Mouse (Mus musculus): ENCODE results near the gene AY761185. TPM values are rescaled to one million over a fixed set of nuclear protein-coding genes. Genes with fewer than 3 reads are reported as not detected.
"Not testable (repeated sequence)": the region's sequence is repeated elsewhere in the genome, so short reads cannot be mapped to it uniquely, and the experiment has no call there.

The AY761185 gene
- not detected in 2 replicates for polyA plus RNA-seq (2016; fragmentation: Nextera tagmentation; extraction: Ambion mirVana)

DNA sequence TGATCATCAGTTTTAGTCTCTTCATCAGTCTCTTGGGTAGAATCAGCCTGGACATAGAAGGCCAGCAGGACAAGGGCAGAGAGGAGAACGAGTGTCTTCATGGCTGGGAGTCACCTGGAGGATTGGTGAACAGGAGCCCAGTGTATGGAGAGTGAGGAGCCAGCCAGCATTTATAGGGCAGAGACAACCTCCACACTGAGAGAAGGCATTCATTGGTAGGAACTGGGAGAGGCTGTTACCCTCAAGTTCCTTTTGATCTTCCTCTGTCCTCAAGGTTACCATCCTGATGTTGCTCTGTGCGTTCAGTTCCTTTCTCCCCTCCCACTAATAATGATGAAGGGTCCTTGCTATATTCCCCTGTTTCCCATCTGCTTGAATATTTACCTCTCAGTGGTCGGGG is at the start of gene AY761185:
TSS of gene AY761185 (minus strand) at position 101 of the 400 bp plus-strand sequence.
- no peak within 1 kb of the TSS for H3K4me3 ChIP-seq
- H3K9me3 ChIP-seq = peaks cover 53% of the 10 kb centered on the region
- no peaks in the 10 kb centered on the region for H3K4me1 ChIP-seq
- H3K36me3 ChIP-seq (replicated peaks) = no peaks in the 10 kb centered on the region
- 85% methylated on average over 3 of the region's 3 CpGs for WGBS
- no peaks in the 10 kb centered on the region for H3K27me3 ChIP-seq (ENCODE audit: poor library complexity, severe bottlenecking)
- no peak within 1 kb of the TSS for H3K27ac ChIP-seq
- no peak for DNase-seq (ENCODE audit: extremely low spot score, low spot score)

DNA sequence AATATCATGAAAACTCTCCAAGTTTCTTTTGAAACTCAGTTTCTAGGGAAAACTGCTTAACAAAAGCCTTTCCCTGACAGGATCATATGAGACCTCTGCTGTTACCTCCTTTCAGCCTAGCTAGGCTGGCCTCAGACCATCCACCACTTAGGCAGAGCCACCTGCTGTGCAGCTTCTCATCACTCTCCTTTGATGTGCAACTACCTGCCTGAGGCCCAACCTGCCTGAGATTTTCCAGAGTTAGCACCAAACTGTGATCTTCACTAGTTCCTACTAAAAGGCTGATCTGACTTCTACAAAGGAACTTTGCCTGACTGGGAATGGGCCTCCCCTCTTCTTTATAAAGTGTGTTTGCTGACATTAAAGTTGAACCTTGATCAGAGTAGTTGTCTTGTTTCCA is 49.5 kb upstream of the AY761185 start:
- not testable (repeated sequence) for H3K4me1 ChIP-seq; H3K27ac ChIP-seq; H3K36me3 ChIP-seq (replicated peaks); H3K4me3 ChIP-seq; DNase-seq (ENCODE audit: extremely low spot score, low spot score); H3K27me3 ChIP-seq (ENCODE audit: poor library complexity, severe bottlenecking)
- H3K9me3 ChIP-seq = peaks cover 15% of the 10 kb centered on the region

DNA sequence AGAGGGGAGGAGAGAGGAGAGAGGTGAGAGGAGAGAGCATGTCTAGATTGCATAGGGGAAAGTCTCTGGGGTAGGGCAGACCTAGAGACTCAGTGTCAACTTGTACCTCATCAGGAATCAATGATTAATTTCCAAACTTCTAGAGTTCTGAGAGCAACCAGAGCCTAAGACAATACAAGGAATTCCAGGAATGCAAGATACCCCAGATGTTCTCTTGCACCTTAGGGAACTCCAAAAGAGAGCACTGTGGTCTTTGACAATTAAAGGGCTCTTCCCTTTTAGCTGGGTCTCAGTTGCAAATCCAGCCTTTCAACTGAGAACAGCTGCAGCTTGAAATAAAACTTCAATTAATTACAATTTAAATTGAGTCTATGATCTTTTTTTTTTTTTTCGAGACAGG is 35.3 kb upstream of the AY761185 start:
- no peaks in the 10 kb centered on the region for H3K36me3 ChIP-seq (replicated peaks)
- peaks cover 45% of the 10 kb centered on the region; the same call in 1 of the 2 replicates for H3K9me3 ChIP-seq
- H3K27me3 ChIP-seq (ENCODE audit: poor library complexity, severe bottlenecking) = no peaks in the 10 kb centered on the region
- H3K4me1 ChIP-seq = no peaks in the 10 kb centered on the region
- no peak for DNase-seq (ENCODE audit: extremely low spot score, low spot score)
- H3K27ac ChIP-seq = no peak overlapping the region
- no peak overlapping the region for H3K4me3 ChIP-seq
- 58% methylated on average over 1 of the region's 1 CpGs for WGBS

DNA sequence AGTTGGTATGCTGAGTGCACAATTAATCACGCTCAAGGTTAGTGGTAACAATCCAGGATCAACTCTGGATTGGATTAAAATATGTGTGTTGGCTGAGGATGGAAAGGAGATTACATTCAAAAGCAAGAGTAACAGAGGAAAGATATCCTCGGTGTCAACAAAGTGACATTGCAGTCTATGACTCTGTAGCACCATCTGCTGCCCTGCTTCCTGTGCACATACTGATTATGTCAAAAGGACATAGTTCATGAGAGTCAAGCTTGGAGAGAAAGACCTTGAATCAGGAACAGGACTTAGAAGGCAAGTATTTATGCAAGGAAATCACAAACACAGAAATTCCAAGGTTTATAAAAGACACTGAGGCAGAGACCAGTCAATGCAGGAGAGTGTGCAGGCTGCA is 20.0 kb upstream of the AY761185 start:
- WGBS = 81% methylated on average over 2 of the region's 2 CpGs
- H3K9me3 ChIP-seq = peaks cover 29% of the 10 kb centered on the region
- no peaks in the 10 kb centered on the region for H3K27me3 ChIP-seq (ENCODE audit: poor library complexity, severe bottlenecking)
- no peak overlapping the region for H3K4me3 ChIP-seq
- H3K36me3 ChIP-seq (replicated peaks) = no peaks in the 10 kb centered on the region
- no peak overlapping the region for H3K27ac ChIP-seq
- no peaks in the 10 kb centered on the region for H3K4me1 ChIP-seq
- DNase-seq (ENCODE audit: extremely low spot score, low spot score) = no peak

DNA sequence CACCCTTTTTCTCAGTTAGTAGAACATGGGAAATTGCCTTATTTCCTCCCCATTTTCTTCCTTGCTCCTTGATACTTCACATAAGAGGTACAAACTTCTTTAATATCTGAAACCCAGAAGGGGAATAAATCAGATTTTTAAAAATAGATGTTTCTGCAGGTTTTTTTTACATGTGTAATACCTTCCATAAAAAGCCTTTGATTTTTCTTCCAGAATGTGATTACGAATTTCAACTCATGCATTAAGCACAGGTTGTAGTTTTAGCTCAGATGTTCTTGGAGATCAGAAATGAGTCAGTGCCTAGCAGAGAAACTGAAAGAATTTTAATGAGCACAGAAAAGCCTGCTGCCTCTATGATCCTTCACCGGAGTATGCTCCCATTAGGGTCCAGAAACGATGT is 22.5 kb downstream of the AY761185 start, which contains the start of gene Gm6040:
TSS of gene Gm6040 (minus strand) at position 101 of the 400 bp plus-strand sequence.
- H3K4me3 ChIP-seq = no peak within 1 kb of the TSS
- H3K9me3 ChIP-seq = peaks cover 51% of the 10 kb centered on the region
- no peak within 1 kb of the TSS for H3K27ac ChIP-seq
- WGBS = 80% methylated on average over 3 of the region's 3 CpGs
- H3K36me3 ChIP-seq (replicated peaks) = no peaks in the 10 kb centered on the region
- no peaks in the 10 kb centered on the region for H3K4me1 ChIP-seq
- no peaks in the 10 kb centered on the region for H3K27me3 ChIP-seq (ENCODE audit: poor library complexity, severe bottlenecking)
- no peak for DNase-seq (ENCODE audit: extremely low spot score, low spot score)

DNA sequence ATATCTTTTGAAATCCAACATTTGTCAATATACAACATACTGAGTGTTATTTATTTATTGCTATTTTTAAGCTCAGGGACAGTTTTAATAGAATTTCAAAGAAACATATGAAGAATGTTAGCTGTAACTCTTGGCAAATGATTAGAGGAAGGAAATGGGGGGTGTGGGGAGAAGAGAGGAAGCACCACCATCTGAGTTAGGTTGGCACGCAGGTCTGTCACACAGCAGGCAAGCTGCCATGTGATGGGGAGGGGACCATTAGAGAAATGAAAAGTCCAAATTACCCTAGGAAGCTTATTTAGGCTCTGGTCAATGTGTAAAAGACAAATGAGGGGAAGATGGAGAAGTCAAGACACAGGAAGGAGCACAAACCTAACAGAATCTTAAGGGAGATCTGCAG is 32.2 kb downstream of the AY761185 start:
- no peaks in the 10 kb centered on the region for H3K27me3 ChIP-seq (ENCODE audit: poor library complexity, severe bottlenecking)
- H3K4me1 ChIP-seq = no peaks in the 10 kb centered on the region
- peaks cover 33% of the 10 kb centered on the region for H3K9me3 ChIP-seq
- H3K36me3 ChIP-seq (replicated peaks) = no peaks in the 10 kb centered on the region
- 89% methylated on average over 1 of the region's 1 CpGs for WGBS
- DNase-seq (ENCODE audit: extremely low spot score, low spot score) = no peak
- H3K27ac ChIP-seq = no peak overlapping the region
- no peak overlapping the region for H3K4me3 ChIP-seq

DNA sequence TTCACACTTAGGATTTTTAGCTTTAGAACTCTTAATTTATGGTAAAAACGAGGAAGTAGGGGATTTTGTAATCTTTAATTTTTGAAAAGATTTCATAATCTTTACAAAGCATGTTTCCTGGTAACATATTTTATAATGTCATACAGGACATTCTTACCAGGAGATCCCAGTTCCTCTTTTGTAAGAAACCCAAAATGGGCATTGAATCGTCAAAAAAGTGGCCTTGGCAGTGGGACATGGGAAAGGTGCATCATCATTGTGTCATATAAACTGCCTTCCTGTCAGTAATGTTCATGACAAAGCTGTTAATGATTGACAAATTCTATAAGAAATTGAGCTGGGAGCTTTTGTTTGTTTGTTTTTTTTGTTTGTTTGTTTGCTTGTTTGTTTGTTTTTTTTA is 36.3 kb downstream of the AY761185 start:
- DNase-seq (ENCODE audit: extremely low spot score, low spot score) = no peak
- no peak overlapping the region for H3K27ac ChIP-seq

DNA sequence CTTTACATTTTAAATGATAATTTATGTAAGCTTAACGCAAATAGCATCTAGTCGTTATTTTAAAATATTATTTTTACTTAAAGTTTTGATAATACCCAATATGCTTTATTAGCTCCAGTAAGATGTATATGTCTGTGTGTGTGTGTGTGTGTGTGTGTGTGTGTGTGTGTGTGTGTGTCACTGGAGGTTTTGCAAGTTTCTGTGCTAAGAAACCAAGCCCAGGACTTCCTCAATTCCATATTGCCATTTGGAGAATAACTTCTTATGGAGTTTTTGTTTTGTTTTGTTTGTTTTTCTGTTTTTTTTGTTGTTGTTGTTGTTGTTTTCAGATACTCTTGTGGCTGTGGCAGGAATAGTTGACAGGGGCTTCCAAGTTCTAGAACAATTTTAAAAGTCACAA is 37.4 kb downstream of the AY761185 start:
- Histone ChIP-seq H3K36me3 (replicated peaks) (no peaks in the 10 kb centered on the region), H3K4me1 (no peaks in the 10 kb centered on the region), H3K27me3 (ENCODE audit: poor library complexity, severe bottlenecking) (no peaks in the 10 kb centered on the region), H3K27ac (no peak overlapping the region), H3K4me3 (no peak overlapping the region), H3K9me3 (peaks cover 40% of the 10 kb centered on the region)
- WGBS = 95% methylated on average over 2 of the region's 2 CpGs
- DNase-seq (ENCODE audit: extremely low spot score, low spot score) = no peak

More for the DNA sequence above, 36.3 kb downstream of the AY761185 start:
- Histone ChIP-seq H3K4me1 (no peaks in the 10 kb centered on the region), H3K36me3 (replicated peaks) (no peaks in the 10 kb centered on the region), H3K4me3 (no peak overlapping the region), H3K27me3 (ENCODE audit: poor library complexity, severe bottlenecking) (no peaks in the 10 kb centered on the region), H3K9me3 (peaks cover 38% of the 10 kb centered on the region)
- WGBS = 78% methylated on average over 2 of the region's 2 CpGs

DNA sequence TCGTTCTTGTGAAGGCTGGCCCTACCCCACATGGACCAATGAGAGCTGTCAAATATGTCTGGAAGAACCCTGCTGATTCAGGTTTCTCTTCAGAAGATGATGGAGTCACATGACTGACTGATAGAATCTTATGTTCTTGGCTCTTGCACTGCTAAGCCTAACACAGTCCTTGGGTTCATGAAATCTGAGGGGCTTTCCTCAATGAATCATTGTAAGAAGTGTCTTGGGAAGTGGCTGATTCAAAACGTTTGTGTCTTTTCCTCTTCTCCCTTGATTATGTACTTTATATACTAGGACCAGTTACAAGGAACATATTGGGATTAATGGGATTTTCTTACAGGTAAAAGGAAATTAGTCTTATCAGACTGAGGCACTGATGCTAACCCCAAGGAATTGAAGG is 42.0 kb downstream of the AY761185 start, which contains the start of gene Gm15056:
TSS of gene Gm15056 (minus strand) at position 101 of the 400 bp plus-strand sequence.
- H3K27me3 ChIP-seq (ENCODE audit: poor library complexity, severe bottlenecking) = no peaks in the 10 kb centered on the region
- H3K4me3 ChIP-seq = no peak within 1 kb of the TSS
- H3K4me1 ChIP-seq = no peaks in the 10 kb centered on the region
- H3K27ac ChIP-seq = no peak within 1 kb of the TSS
- peaks cover 72% of the 10 kb centered on the region for H3K9me3 ChIP-seq
- H3K36me3 ChIP-seq (replicated peaks) = no peaks in the 10 kb centered on the region
- no peak for DNase-seq (ENCODE audit: extremely low spot score, low spot score)
- WGBS = 63% methylated on average over 2 of the region's 2 CpGs

Other genes with a start within 250 kb of the AY761185 start
- gene Defb33, start 52.0 kb downstream of the AY761185 start, polyA plus RNA-seq (2016; fragmentation: Nextera tagmentation; extraction: Ambion mirVana) = not detected in 2 replicates
- not detected in 2 replicates for gene Gm15056, start 42.1 kb downstream of the AY761185 start, polyA plus RNA-seq (2016; fragmentation: Nextera tagmentation; extraction: Ambion mirVana)
- not detected in 2 replicates for gene Gm6040, start 22.6 kb downstream of the AY761185 start, polyA plus RNA-seq (2016; fragmentation: Nextera tagmentation; extraction: Ambion mirVana)
- not detected in 2 replicates for gene Defa21, start 80.8 kb upstream of the AY761185 start, polyA plus RNA-seq (2016; fragmentation: Nextera tagmentation; extraction: Ambion mirVana)
- gene Defa23, start 110.3 kb upstream of the AY761185 start, polyA plus RNA-seq (2016; fragmentation: Nextera tagmentation; extraction: Ambion mirVana) = not detected in 2 replicates
- not detected in 2 replicates for gene Defa35, start 120.3 kb upstream of the AY761185 start, polyA plus RNA-seq (2016; fragmentation: Nextera tagmentation; extraction: Ambion mirVana)
- gene Defa25, start 139.7 kb upstream of the AY761185 start, polyA plus RNA-seq (2016; fragmentation: Nextera tagmentation; extraction: Ambion mirVana) = not detected in 2 replicates
- gene Gm14851, start 151.3 kb upstream of the AY761185 start, polyA plus RNA-seq (2016; fragmentation: Nextera tagmentation; extraction: Ambion mirVana) = not detected in 2 replicates
- gene Defa30, start 189.9 kb upstream of the AY761185 start, polyA plus RNA-seq (2016; fragmentation: Nextera tagmentation; extraction: Ambion mirVana) = not detected in 2 replicates
- gene Defa22, start 217.6 kb upstream of the AY761185 start, polyA plus RNA-seq (2016; fragmentation: Nextera tagmentation; extraction: Ambion mirVana) = not detected in 2 replicates
- gene Defa31, start 246.9 kb upstream of the AY761185 start, polyA plus RNA-seq (2016; fragmentation: Nextera tagmentation; extraction: Ambion mirVana) = not detected in 2 replicates

Measured in forebrain, embryonic 10.5 days (tissue).